Mouse (Mus musculus) midbrain, embryonic 15.5 days (tissue): ENCODE measurements at regions not wholly inside any gene's neighbourhood (a gene's known extent, or its start where the extent isn't known, plus 50 kb on each side); places are given as distances from the start of the nearest gene placed in this dataset.
A peak's percentile ranks its signal among the peaks of the same experiment; 100 is the strongest.

Experiments used
- ATAC-seq: fragments of 200-750 bp; cut with Nextera tagmentation; replicated peaks from 2 replicates; pipeline ENCODE4 v1.8.0; 2017; ENCODE audit warnings: moderate TSS enrichment
- H3K27ac ChIP-seq: fragments of 300-500 bp; sonication (generic); 2 replicates; pipeline ENCODE4 v1.5.1; 2015; ENCODE audit warnings: mild to moderate bottlenecking, inconsistent platforms
- H3K27me3 ChIP-seq: fragments of 300-500 bp; sonication (generic); replicated peaks from 2 replicates; pipeline ENCODE4 v1.6.1; 2015; ENCODE audit warnings: inconsistent platforms
- H3K36me3 ChIP-seq: fragments of 300-500 bp; sonication (generic); replicated peaks from 2 replicates; pipeline ENCODE4 v1.6.1; 2015; ENCODE audit warnings: inconsistent platforms
- H3K4me1 ChIP-seq: fragments of 300-500 bp; sonication (generic); 2 replicates; pipeline ENCODE4 v1.6.1; 2015; ENCODE audit warnings: inconsistent platforms
- H3K4me2 ChIP-seq: fragments of 300-500 bp; sonication (generic); 2 replicates; pipeline ENCODE4 v1.6.1; 2015; ENCODE audit warnings: inconsistent platforms, mild to moderate bottlenecking, moderate library complexity
- H3K4me3 ChIP-seq: fragments of 300-500 bp; sonication (generic); 2 replicates; pipeline ENCODE4 v1.5.1; 2015; ENCODE audit warnings: mild to moderate bottlenecking, inconsistent platforms
- H3K9ac ChIP-seq: fragments of 300-500 bp; sonication (generic); 2 replicates; pipeline ENCODE4 v1.6.1; 2015; ENCODE audit warnings: mild to moderate bottlenecking, inconsistent platforms
- H3K9me3 ChIP-seq: fragments of 300-500 bp; sonication (generic); 2 replicates; pipeline ENCODE4 v1.6.1; 2016; ENCODE audit warnings: inconsistent platforms
- WGBS: fragments of 180-500 bp; shearing (Covaris S2); methylation state at CpG from one replicate; pipeline ENCODE4 v1.1.7; 2015; ENCODE audit warnings: mixed read lengths; 5-methylcytosine and 5-hydroxymethylcytosine counted together

GRCm38 (mm10) chr13:35229601-35230000, 202.7 kb upstream of the Eci2 start:
- WGBS: 84% methylated on average over 2 of the region's 2 CpGs
- no peak overlapping the region for H3K27ac ChIP-seq

GRCm38 (mm10) chr13:35233636-35234035, 206.7 kb upstream of the Eci2 start:
- no peak for ATAC-seq
- Histone ChIP-seq H3K4me1 (no peaks in the 10 kb centered on the region), H3K36me3 (no peaks in the 10 kb centered on the region), H3K9ac (no peak overlapping the region), H3K27ac (no peak overlapping the region), H3K9me3 (no peaks in the 10 kb centered on the region), H3K4me3 (no peak overlapping the region), H3K27me3 (no peaks in the 10 kb centered on the region), H3K4me2 (no peak overlapping the region)
- 92% methylated on average over 1 of the region's 1 CpGs for WGBS

More at GRCm38 (mm10) chr13:35229601-35230000, 202.7 kb upstream of the Eci2 start:
- H3K36me3 ChIP-seq: no peaks in the 10 kb centered on the region
- no peaks in the 10 kb centered on the region for H3K27me3 ChIP-seq
- no peaks in the 10 kb centered on the region for H3K4me1 ChIP-seq
- ATAC-seq: no peak
- no peaks in the 10 kb centered on the region for H3K9me3 ChIP-seq
- no peak overlapping the region for H3K4me3 ChIP-seq
- no peak overlapping the region for H3K9ac ChIP-seq
- H3K4me2 ChIP-seq: no peak overlapping the region

- H3K27ac ChIP-seq: no peak overlapping the region
- H3K9me3 ChIP-seq: no peaks in the 10 kb centered on the region
- no peak overlapping the region for H3K4me2 ChIP-seq
- H3K4me1 ChIP-seq: no peaks in the 10 kb centered on the region
- H3K36me3 ChIP-seq: no peaks in the 10 kb centered on the region
- no peak overlapping the region for H3K9ac ChIP-seq
- no peaks in the 10 kb centered on the region for H3K27me3 ChIP-seq
- H3K4me3 ChIP-seq: no peak overlapping the region
- no peak for ATAC-seq
- 78% methylated on average over 2 of the region's 2 CpGs for WGBS
These were observed 214.5 kb upstream of the Eci2 start for GRCm38 (mm10) chr13:35241443-35241842.

DNA sequence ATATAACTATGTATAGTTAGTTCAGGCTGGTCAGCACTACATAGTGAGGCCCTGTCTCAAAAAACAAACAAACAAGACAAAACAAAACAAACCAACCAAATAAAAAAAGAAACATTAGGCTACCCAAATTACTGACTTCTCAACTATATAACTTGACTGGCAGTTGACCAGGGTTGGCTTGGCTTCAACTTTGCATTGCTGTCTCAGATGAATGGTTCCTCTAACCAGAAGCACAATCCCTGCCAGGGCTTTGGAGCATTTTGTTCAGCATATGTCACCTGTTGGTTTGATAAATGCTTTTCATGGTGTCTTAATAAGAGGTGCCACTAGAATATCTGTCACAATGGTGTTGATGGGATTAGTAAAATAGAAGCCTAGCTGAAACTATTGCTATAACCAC, 217.1 kb upstream of the Eci2 start:
- Histone ChIP-seq H3K9ac (no peak overlapping the region), H3K4me1 (no peaks in the 10 kb centered on the region), H3K27me3 (no peaks in the 10 kb centered on the region), H3K9me3 (no peaks in the 10 kb centered on the region), H3K4me2 (no peak overlapping the region), H3K36me3 (no peaks in the 10 kb centered on the region), H3K27ac (no peak overlapping the region), H3K4me3 (no peak overlapping the region)
- ATAC-seq: no peak

DNA sequence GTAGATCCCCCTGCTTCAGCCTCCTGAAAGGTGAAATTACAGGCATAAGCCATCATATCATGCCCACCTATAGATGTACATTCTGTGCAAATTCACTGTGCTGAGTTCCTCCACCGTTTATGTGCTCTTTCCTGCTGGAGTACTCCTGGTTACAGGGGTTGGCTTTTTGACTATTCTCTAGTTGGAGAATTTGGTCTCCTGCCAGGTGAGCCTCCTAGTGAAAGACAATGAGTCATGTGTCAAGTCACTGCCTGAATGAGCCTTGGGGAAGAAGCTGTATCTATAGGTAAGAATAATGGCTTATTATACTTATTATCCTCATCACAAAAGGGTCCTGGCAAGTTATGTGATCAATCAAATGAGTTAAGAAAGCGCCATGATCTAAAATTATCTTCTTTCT, 230.5 kb upstream of the Eci2 start:
- ATAC-seq: no peak
- H3K27me3 ChIP-seq: no peaks in the 10 kb centered on the region
- no peaks in the 10 kb centered on the region for H3K4me1 ChIP-seq
- H3K27ac ChIP-seq: no peak overlapping the region
- no peaks in the 10 kb centered on the region for H3K36me3 ChIP-seq
- no peak overlapping the region for H3K9ac ChIP-seq
- H3K4me2 ChIP-seq: no peak overlapping the region
- no peak overlapping the region for H3K4me3 ChIP-seq
- no peaks in the 10 kb centered on the region for H3K9me3 ChIP-seq
- WGBS: 78% methylated on average over 2 of the region's 2 CpGs

DNA sequence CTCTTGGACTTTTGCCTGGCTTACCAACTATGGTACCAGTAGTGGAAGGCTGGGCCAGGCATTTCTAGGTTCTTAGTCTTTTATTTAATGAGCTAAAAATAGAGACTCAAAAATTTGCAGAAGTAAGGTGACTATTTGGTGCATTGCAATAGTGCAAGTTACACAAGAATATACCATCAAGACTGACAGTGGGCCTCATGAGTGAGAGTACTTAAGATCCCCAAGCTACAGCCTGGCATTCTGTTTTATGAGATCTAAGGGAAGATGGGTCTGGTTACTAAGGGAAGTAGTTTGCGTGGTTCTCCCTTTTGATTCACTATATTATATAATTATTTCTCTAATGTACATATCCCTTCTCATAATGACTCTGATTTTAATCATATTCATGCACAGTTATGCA, 231.8 kb upstream of the Eci2 start:
- Histone ChIP-seq H3K4me2 (no peak overlapping the region), H3K9ac (no peak overlapping the region), H3K36me3 (no peaks in the 10 kb centered on the region), H3K4me1 (no peaks in the 10 kb centered on the region), H3K27ac (no peak overlapping the region), H3K9me3 (no peaks in the 10 kb centered on the region), H3K4me3 (no peak overlapping the region), H3K27me3 (no peaks in the 10 kb centered on the region)
- ATAC-seq: no peak
- WGBS: 98% methylated on average over 1 of the region's 1 CpGs

- no peak overlapping the region for H3K4me3 ChIP-seq
- H3K27me3 ChIP-seq: no peaks in the 10 kb centered on the region
- no peaks in the 10 kb centered on the region for H3K4me1 ChIP-seq
- 92% methylated on average over 1 of the region's 1 CpGs for WGBS
- no peak overlapping the region for H3K4me2 ChIP-seq
- H3K9ac ChIP-seq: no peak overlapping the region
- no peaks in the 10 kb centered on the region for H3K9me3 ChIP-seq
- no peaks in the 10 kb centered on the region for H3K36me3 ChIP-seq
- ATAC-seq: no peak
- H3K27ac ChIP-seq: no peak overlapping the region
These were observed 257.1 kb upstream of the Eci2 start for GRCm38 (mm10) chr13:35283959-35284358.

- no peak for ATAC-seq
- H3K36me3 ChIP-seq: no peaks in the 10 kb centered on the region
- no peaks in the 10 kb centered on the region for H3K27me3 ChIP-seq
- H3K4me1 ChIP-seq: no peaks in the 10 kb centered on the region
- whole genome bisulfite sequencing: 64% methylated on average over 1 of the region's 1 CpGs
- no peak overlapping the region for H3K27ac ChIP-seq
- no peak overlapping the region for H3K9ac ChIP-seq
- no peak overlapping the region for H3K4me3 ChIP-seq
- H3K9me3 ChIP-seq: no peaks in the 10 kb centered on the region
- H3K4me2 ChIP-seq: no peak overlapping the region
These were observed 275.2 kb upstream of the Eci2 start for GRCm38 (mm10) chr13:35302088-35302487.

GRCm38 (mm10) chr13:35316772-35317171, 289.9 kb upstream of the Eci2 start:
- no peaks in the 10 kb centered on the region for H3K4me1 ChIP-seq
- ATAC-seq: no peak
- no peaks in the 10 kb centered on the region for H3K27me3 ChIP-seq
- no peak overlapping the region for H3K4me3 ChIP-seq
- 95% methylated on average over 1 of the region's 1 CpGs for WGBS
- no peak overlapping the region for H3K27ac ChIP-seq
- no peak overlapping the region for H3K9ac ChIP-seq
- no peak overlapping the region for H3K4me2 ChIP-seq
- no peaks in the 10 kb centered on the region for H3K9me3 ChIP-seq
- no peaks in the 10 kb centered on the region for H3K36me3 ChIP-seq

- no peaks in the 10 kb centered on the region for H3K36me3 ChIP-seq
- no peak overlapping the region for H3K4me3 ChIP-seq
- no peaks in the 10 kb centered on the region for H3K4me1 ChIP-seq
- peak overlapping the region; percentile 4; the same call in 1 of the 2 replicates for H3K4me2 ChIP-seq
- ATAC-seq: peak; percentile 79
- no peak overlapping the region for H3K27ac ChIP-seq
- no peak overlapping the region for H3K9ac ChIP-seq
- H3K9me3 ChIP-seq: no peaks in the 10 kb centered on the region
- no peaks in the 10 kb centered on the region for H3K27me3 ChIP-seq
- 38% methylated on average over 10 of the region's 10 CpGs for WGBS
These were observed 299.9 kb upstream of the Eci2 start for GRCm38 (mm10) chr13:35326682-35327242.

DNA sequence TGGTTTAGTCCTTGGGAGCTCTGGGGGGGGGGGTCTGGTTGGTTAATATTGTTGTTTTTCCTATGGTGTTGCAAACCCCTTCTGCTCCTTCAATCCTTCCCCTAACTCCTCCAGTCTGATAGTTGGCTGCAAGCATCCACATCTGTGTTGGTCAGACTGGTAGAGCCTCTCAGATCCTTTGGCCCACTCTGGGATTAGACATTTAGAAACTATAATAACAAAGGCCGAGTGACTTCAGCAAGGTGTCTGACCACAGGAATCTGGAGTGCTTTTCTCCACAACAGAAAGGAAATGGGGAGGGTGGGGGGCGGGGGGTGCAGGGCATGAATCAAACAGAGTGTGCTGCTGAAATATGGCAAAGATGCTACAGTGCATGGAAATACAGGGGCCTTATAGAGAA, 301.4 kb upstream of the Eci2 start:
- H3K9ac ChIP-seq: no peak overlapping the region
- WGBS: 70% methylated on average over 2 of the region's 2 CpGs

DNA sequence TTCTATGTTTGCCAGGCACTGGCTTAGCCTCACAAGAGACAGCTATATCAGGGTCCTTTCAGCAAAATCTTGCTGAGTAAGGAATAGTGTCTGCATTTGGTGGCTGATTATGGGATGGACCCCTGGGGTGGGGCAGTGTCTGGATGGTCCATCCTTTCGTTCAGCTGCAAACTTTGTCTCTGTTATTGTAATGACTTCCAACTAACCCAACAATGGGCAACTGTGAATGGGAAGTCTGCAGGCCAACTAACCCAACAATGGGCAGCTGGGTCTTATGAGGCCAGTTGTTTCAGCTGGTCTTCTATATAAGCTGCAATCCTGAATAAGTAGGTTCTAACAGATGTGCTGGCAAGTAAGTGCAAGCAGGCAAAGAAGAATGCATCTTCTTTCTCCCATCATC, 304.0 kb upstream of the Eci2 start:
- H3K27me3 ChIP-seq: no peaks in the 10 kb centered on the region
- no peak overlapping the region for H3K27ac ChIP-seq
- no peak overlapping the region for H3K4me3 ChIP-seq
- 45% methylated on average over 1 of the region's 1 CpGs for WGBS
- H3K4me2 ChIP-seq: no peak overlapping the region
- no peak for ATAC-seq
- H3K36me3 ChIP-seq: no peaks in the 10 kb centered on the region
- H3K9me3 ChIP-seq: no peaks in the 10 kb centered on the region
- H3K4me1 ChIP-seq: no peaks in the 10 kb centered on the region
- no peak overlapping the region for H3K9ac ChIP-seq

More for the DNA sequence above, 301.4 kb upstream of the Eci2 start:
- Histone ChIP-seq H3K9me3 (no peaks in the 10 kb centered on the region), H3K27ac (no peak overlapping the region), H3K36me3 (no peaks in the 10 kb centered on the region), H3K4me1 (no peaks in the 10 kb centered on the region), H3K4me3 (no peak overlapping the region), H3K4me2 (no peak overlapping the region), H3K27me3 (no peaks in the 10 kb centered on the region)
- no peak for ATAC-seq

- WGBS: 30% methylated on average over 2 of the region's 2 CpGs
These were observed 314.0 kb upstream of the Cdyl start for GRCm38 (mm10) chr13:35345507-35346129.

More at GRCm38 (mm10) chr13:35345507-35346129, 314.0 kb upstream of the Cdyl start:
- Histone ChIP-seq H3K36me3 (no peaks in the 10 kb centered on the region), H3K4me2 (no peak overlapping the region), H3K4me1 (no peaks in the 10 kb centered on the region), H3K4me3 (no peak overlapping the region), H3K9me3 (no peaks in the 10 kb centered on the region), H3K27ac (no peak overlapping the region), H3K9ac (no peak overlapping the region), H3K27me3 (no peaks in the 10 kb centered on the region)
- ATAC-seq: peak; percentile 66; the same call in 1 of the 2 replicates
